Mouse (Mus musculus) kidney, adult 8-10 months (tissue): ENCODE results near the gene Ldb3.

Source experiments
- DNase-seq, 2 experiments: peaks; one replicate each; pipeline ENCODE4 v3.0.0; 2022

Gene Ldb3

DNA sequence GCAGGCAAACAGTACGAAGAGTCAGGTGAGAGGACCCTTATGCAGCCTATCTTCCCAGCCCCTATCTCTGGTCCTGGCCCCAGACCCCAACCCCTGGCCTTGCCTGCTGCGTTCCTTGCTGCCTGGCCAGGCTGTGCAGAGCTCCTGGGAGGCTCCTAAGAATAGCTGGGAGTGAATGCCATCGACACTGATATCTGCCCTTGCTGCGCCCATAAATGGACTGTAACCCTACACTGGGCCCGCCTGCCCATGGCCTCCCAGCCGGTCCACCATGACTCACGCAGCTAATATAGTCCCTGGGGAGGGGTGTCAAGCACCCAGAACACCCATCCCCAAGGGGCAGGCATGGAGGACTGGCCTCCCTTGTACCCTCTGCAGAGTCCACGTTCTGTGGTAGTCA is at the start of gene Ldb3:
Gene Ldb3 (minus strand): TSS at position 185 of the 400 bp plus-strand sequence.
- no peak for DNase-seq

- no peak for DNase-seq
Measured at GRCm38 (mm10) chr14:34635721-34636120, 47.2 kb upstream of the Ldb3 start.

- no peak for DNase-seq
Measured at GRCm38 (mm10) chr14:34635192-34635591, 46.7 kb upstream of the Ldb3 start.

- no peak for DNase-seq
Measured at GRCm38 (mm10) chr14:34632722-34633448, 44.4 kb upstream of the Ldb3 start.

DNA sequence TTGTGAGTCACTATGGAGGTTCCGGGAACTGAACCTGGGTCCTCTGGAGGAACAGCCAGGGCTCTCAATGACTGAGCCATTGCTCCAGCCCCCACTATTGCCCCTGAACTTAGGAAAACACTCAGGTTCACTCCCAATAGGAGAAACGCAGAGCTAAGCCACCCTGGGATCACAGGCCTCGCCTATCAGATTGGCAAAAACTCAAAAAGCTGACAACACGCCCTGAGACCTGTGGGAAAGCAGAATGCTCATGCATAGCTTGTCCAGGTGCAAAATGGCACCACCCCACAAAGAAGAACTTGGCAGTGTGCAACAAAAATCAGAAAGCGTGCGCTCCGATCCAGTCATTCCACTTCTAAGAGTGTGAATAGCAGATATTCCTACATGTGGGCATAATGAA is 38.3 kb upstream of the Ldb3 start:
- no peak for DNase-seq

DNA sequence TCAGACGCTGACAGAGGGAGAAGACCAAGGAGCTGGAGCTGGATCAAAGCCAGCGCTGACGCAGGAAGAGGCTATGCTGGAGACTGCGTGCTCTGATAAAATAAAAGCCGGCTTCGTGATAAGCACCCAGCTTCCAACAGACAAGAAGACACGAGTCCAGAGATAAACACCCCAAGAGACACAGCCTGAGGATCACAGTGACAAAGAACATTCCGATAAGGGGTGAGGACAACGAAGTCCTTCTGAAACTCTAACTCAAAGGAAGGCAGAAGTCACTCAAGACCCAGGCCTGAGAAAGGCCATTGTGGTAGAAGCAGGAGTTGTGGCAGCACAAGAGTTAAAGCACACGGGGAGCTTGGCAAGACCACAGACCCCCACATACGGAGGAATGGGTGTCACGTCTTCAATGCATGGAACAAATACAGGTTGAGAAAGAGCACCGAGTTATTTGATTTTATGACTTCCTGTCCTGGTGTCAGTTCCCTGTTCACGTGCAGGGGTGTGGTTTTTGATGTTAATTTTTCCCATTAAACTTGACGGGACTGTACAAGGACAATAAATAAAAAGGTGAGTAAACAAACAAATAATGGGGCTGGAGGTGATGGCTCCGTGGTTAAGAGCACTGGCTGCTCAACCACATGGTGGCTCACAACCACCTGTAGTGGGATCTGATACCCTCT is 35.2 kb upstream of the Ldb3 start:
- DNase-seq, result no peak

DNA sequence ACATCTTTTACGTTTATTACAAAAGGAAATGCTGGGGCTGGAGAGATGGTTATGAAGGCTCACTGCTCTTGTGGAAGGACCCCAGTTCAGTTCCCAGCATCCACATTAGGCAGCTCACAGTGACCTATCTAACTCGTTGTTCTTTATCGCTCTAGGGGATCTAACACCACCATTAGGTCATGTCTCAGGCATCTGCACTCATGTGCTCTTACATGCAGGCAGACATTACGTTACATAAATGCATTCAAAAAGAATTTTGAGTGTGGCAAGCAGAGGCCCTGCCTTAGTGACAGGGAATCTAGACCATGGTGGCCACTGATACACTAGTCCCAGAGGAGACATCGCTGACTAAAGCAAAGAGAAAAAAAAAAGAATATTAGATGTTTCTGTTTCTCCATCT is 34.6 kb upstream of the Ldb3 start:
- DNase-seq, result no peak

- DNase-seq, result peak; percentile 17 to 62
Measured at GRCm38 (mm10) chr14:34620611-34621376, 32.3 kb upstream of the Ldb3 start.

GRCm38 (mm10) chr14:34618808-34619207 is 30.3 kb upstream of the Ldb3 start:
- no peak for DNase-seq

DNA sequence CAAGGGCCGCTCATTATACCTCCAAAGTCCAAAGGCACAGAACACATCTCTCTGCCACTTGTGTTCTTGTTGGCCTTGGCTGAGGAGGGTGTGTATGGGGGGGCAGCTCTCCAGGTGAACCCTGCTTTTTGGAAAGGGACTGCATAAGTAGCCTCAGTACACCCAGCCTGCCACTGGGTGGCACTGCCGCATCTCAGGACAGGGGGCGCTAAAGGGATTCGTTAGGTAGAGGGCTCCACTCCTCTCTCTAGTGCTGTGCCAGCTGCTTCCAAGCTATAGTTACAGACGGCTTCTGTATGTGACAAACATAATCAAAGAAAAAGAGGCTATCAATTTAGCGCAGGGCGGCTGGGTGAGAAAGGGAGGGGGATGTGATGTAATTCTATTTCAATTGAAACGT is 28.3 kb upstream of the Ldb3 start:
- DNase-seq, result peak; percentile 80 to 85

DNA sequence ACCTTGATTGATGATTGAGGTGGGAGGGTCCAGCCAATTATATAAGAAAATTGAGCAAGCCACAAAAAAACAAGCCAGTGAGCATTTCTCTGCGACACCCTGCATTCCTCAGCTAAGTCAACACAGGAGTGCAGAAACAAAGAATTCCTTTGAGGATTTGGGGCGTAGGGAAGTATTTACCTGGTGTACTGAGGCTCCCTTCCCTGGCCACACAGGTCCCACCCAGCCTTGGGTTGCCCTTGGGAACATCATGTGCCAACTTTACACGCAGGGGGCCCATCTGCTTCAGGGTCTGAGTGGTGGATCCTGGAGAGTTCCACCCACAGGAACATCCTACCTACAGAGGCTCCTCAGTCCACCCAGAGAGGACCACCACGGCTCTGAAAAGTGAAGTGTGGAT is 27.1 kb upstream of the Ldb3 start:
- no peak for DNase-seq

DNA sequence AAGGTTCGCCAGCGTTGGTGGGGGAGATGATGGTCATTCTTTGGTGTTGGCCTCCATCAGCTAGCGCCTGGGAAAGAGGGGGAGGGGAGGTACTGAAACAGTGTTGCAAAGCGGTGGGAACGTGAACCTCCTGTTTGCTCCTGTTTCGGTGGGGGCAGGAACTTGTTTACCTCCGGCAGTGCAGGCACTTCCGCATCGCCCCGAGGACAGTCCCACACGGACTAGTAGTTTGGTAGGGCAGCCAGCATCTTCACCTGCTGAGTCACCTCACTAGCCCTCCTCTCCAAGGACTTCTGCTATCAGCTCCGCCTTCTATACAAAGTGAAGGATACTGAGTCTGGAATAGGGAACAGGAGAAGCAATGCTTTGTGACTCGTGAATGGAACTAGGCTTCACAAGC is 26.6 kb upstream of the Ldb3 start:
- DNase-seq, result peak; percentile 11 to 27

- no peak for DNase-seq
Measured at GRCm38 (mm10) chr14:34614551-34614950, 26.1 kb upstream of the Ldb3 start.

DNA sequence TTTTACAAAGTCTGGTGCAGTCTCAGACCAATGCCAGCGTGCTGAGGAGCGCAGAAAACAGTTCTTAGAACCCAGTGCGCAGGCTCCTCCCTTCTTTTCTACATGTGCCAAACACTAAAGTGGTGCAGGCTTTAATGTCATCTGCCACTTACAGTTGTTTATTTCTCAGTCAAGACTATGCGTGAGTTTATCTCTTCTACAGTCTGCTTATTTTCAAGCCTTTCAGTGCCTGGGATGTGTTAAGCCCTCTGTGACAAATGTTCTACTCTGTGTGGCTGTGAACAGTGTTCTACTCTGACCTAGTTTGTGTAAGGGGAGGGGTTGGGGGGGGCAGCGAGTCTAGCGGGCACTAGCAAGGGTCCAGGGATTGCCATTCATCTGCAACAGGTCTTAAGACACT is 25.0 kb upstream of the Ldb3 start:
- DNase-seq, result no peak

- DNase-seq, result no peak
Measured at GRCm38 (mm10) chr14:34612222-34612621, 23.7 kb upstream of the Ldb3 start.

- DNase-seq, result no peak
Measured at GRCm38 (mm10) chr14:34611591-34611990, 23.1 kb upstream of the Ldb3 start.

GRCm38 (mm10) chr14:34601910-34602309 is 13.4 kb upstream of the Ldb3 start:
- DNase-seq, result no peak

DNA sequence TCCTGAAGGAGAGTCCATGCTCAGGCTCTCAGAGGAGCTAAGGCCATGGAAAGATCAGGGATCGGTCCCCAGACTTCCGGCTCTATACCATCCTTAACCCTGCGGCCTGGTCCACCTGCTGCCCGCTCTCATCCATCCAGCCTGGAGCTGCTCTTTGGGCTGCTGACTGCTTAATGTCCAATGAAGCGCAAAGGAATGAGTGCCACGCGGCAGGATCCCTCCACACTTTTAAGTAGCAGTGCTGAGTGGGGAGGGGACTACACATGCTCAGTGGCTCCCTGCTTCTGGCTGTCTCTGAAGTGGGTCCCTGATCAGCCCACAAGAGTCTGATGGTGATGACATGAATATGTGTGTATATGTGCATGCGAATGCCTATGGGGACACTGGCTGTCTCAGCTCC is 11.5 kb upstream of the Ldb3 start, which contains the start of gene Opn4:
Gene Opn4 (minus strand): TSS at position 202 of the 400 bp plus-strand sequence.
- DNase-seq, result no peak

GRCm38 (mm10) chr14:34595596-34596255 is 7.2 kb upstream of the Ldb3 start:
- DNase-seq, result no peak

DNA sequence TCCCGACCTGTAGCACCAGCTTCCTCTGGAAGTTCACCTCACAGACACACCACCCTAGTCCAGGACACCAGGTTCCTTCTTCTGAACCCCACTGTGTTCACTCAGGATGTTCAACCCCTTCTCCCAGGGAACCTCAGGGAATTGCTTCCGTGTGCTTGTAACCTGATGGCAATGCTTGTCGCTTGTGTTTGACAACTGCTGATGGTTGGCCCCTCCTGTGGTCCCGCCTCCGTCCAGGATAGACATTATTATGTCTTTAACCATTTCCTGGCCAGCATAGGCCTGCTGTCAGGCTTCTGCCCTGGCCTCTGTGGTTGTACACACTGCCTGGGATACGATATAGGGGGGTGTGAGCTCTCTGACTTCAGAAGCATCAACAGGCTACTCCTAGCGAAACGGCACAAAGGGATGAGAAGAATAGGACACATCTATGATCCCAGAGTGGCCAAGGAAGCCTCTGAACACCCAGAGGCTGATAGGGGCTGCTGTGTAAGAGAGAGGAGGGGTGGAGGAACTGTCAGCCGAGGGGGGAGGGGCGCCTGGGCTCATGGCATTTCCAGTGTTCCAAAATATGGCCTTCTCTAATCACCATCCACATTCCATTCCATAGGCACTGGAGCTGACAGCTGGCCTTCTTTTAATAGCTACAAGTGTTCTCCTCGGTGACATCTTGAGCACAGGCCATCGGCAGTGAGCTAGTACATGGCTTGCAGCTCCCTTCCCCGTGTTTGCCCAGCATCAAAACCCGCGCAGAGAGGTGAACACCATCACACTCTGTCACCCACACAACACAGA is 3.5 kb upstream of the Ldb3 start:
- no peak for DNase-seq

DNA sequence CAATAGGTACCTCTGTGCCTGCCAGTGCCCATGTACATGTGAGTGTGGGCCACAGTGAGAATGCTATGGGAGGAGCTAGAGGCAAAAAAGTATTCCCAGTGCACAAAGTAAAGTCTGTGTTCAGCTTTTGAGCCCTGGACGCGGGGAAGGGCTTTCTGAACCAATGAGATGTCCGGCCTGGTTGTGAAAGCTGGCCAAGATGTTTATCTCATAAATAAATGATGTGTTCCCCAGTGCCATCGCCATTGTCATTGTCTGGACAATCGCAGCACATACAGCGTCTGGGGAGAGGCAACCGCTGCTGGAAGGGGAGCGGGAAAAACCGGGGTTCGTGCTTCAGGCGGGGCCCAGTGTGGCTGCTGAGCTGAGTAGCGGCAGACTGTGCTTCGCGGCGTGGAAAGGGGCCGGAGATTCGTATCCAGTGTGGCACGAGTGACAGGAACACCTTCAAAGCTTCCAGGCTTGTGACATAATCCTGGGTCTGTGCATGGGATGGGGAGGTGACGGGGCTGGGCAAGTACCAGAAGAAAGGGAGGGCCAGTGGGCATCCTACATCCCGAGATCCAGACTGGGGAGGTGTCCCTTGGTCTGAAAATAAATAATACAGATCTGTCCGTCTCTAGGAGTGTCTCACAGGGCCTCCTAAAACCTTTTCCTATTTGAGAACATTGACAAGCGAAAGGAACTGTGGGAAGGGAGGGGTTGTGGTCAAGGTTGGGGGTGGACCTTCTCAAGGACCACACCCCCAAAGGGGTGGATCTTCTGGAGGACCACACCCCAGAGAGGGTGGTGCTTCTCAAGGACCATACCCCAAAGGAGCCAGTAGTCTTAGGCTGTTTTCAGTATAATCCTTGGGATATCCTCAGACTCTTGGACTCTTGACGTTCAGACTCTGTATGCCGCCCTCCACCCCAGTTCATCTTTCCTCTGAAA is 2.5 kb upstream of the Ldb3 start:
- DNase-seq, result no peak
